Mouse (Mus musculus): ENCODE results near the gene Notch3. TPM values are rescaled to one million over a fixed set of nuclear protein-coding genes. Genes with fewer than 3 reads are reported as not detected.
A peak's percentile ranks its signal among the peaks of the same experiment; 100 is the strongest.

Gene Notch3
- total RNA-seq, 1 experiment from 2014 or later: 0.25 TPM

GRCm38 (mm10) chr17:32075164-32075563 is 91.5 kb downstream of the Notch3 start:
- peak; percentile 37 to 62; a peak in 3 of 4 replicates for ATAC-seq (replicated peaks in 1 of 2; ENCODE audit: insufficient read depth in 1 of 2, low FRiP score in 2 of 2, low TSS enrichment in 1 of 2, low read depth in 1 of 2, poor library complexity in 2 of 2, severe bottlenecking in 2 of 2)

- ATAC-seq (replicated peaks in 1 of 2; ENCODE audit: insufficient read depth in 1 of 2, low FRiP score in 2 of 2, low TSS enrichment in 1 of 2, low read depth in 1 of 2, poor library complexity in 2 of 2, severe bottlenecking in 2 of 2): no peak
Measured at GRCm38 (mm10) chr17:32074658-32075057, 92.0 kb downstream of the Notch3 start.

DNA sequence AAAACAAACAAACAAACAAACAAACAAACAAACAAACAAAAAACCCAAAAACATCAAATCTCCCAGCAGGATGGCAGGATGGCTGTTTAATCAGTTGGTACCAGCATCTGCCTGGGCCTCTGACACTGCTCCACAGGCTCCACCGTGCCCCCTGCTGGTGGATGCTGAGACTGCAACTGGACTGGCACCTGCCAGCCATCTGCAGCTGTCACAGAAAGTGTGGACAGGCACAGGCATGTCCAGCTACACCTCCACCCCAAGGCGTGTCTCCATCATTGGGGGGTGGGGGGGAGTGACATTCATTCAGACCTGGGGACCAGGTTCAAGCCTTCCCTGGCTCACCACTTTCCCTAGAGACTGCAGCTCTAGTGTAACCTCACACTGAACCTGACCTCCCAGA is 93.3 kb downstream of the Notch3 start:
- ATAC-seq (replicated peaks in 1 of 2; ENCODE audit: insufficient read depth in 1 of 2, low FRiP score in 2 of 2, low TSS enrichment in 1 of 2, low read depth in 1 of 2, poor library complexity in 2 of 2, severe bottlenecking in 2 of 2): peak; percentile 75 to 76; a peak in 3 of 4 replicates

Other genes with a start within 250 kb of the Notch3 start
- 42.5 and 54.7 TPM in 2 replicates for gene Rrp1b, start 130.8 kb downstream of the Notch3 start, total RNA-seq (2017)
- 0.79 and 1.3 TPM in 2 replicates for gene Hsf2bp, start 130.5 kb downstream of the Notch3 start, total RNA-seq (2017)
- not detected in 2 replicates for gene Ephx3, start 22.7 kb upstream of the Notch3 start, total RNA-seq (2017)
- 19.8 and 29.1 TPM in 2 replicates for gene Brd4, start 117.9 kb upstream of the Notch3 start, total RNA-seq (2017)
- gene Akap8, start 154.4 kb upstream of the Notch3 start, total RNA-seq (2017): 167 and 229 TPM in 2 replicates
- 122 and 127 TPM in 2 replicates for gene Akap8l, start 183.8 kb upstream of the Notch3 start, total RNA-seq (2017)
- 7.1 and 8.1 TPM in 2 replicates for gene Wiz, start 222.6 kb upstream of the Notch3 start, total RNA-seq (2017)
- gene Rasal3, start 236.7 kb upstream of the Notch3 start, total RNA-seq (2017): 87.7 and 92.1 TPM in 2 replicates